Mouse (Mus musculus) brown adipose tissue, adult 24 weeks (tissue): ENCODE measurements at regions not wholly inside any gene's neighbourhood (a gene's known extent, or its start where the extent isn't known, plus 50 kb on each side); places are given as distances from the start of the nearest gene placed in this dataset.

Source experiments
- H3K27ac ChIP-seq: fragments of 200-500 bp; replicated peaks from 2 replicates; pipeline ENCODE4 v1.5.1; 2012; ENCODE audit warnings: low read depth, mild to moderate bottlenecking, low read length
- H3K4me1 ChIP-seq: fragments of 200-500 bp; 2 replicates; pipeline ENCODE4 v1.6.1; 2012; ENCODE audit warnings: low read length, mixed read lengths; ENCODE audit not compliant: control insufficient read depth, insufficient read depth, insufficient read length
- H3K4me3 ChIP-seq: fragments of 200-500 bp; 2 replicates; pipeline ENCODE4 v1.5.1; 2012; ENCODE audit warnings: low read depth, mild to moderate bottlenecking, low read length, moderate library complexity; ENCODE audit not compliant: insufficient read depth

DNA sequence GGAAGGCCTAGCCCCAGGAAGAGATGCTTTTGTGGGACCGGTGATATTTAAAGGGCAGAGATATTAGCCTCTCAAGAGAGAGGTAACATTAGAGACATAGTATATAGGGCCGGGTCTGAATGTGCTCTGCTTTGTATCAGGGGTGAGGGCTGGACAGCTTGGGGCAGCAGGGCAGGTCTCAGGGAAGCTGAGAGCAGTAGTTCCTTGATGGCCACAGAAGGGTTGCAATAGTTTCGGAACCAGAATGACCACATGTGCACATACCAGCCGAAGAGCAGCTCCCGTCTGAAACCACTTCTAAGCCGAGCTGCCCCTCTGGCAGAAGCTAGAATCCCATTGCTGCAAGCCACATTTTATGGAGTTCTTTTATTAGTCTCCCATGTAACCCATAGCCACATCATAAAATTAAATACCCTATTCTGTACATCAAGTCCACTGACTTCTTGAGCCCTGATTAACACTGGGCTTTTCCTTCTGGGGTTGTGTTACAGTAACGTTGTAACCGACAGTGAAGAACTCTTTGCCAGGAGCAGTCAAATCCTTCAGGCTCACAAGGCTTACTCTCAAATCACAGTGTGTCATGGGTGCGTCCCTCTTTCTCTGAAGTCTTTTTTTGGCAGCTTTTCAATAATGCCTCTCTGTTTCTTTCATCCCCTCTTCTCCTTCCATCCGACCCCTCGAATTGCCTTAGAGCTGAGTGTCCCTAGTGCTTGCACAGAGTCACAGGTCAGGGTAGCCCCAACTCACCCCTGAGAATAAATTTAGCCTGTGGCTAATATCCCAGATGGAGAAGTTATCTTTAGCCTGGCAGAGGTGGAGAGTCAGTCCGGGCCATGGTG, 124.1 kb upstream of the Hes1 start:
- no peak overlapping the region for H3K27ac ChIP-seq
- peaks cover 12% of the 10 kb centered on the region; the same call in 1 of the 2 replicates for H3K4me1 ChIP-seq
- no peak overlapping the region for H3K4me3 ChIP-seq

- no peak overlapping the region for H3K4me3 ChIP-seq
- H3K4me1 ChIP-seq: peaks cover 18% of the 10 kb centered on the region
- H3K27ac ChIP-seq: no peak overlapping the region
Observed at GRCm38 (mm10) chr16:29942111-29942510, 122.1 kb upstream of the Hes1 start.

DNA sequence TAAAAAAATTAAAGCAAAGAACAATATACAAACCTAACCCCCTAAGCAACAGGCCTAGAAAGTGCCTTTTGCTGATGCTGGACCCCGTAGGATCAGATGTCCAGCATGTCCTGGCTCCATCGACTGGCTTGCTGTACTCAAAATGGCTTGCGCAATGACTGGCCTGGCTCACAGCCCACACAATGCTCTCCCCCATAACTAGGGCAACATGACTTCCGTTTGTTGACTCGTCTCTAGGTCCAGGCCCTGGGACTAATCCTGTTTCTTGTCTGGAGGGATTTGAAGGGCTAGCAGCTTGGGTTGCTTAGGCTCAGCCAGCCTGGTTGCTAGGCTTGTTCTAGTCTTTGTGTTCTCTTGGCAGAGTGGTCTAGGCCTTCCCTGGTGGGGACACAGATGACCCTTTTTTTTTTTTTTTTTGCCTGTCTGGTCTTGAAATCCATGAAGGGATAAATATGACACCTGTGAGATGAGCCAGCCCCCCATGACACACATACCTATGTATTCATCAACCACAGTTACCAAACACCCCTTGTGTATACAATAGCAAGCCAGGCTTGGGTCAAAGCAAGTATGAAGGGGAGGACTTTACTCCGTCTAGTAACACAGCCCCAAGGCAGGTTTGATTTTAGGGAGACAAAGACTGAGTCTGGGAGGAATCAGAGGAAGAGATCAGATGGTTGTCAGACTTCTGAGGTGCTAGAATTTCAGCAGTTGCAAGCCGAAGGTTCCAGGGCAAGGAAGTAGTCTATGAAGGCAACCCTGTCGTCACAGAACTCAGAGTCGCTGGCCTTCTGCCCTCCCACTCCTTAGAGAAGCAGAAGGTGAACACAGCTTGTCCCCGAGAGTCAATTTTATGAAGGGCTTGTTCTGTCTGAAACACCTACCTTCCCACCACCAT, 120.0 kb upstream of the Hes1 start:
- Histone ChIP-seq H3K4me3 (no peak overlapping the region), H3K27ac (peak overlapping the region; percentile 78; the same call in 1 of the 2 replicates), H3K4me1 (peaks cover 21% of the 10 kb centered on the region)

- peaks cover 20% of the 10 kb centered on the region for H3K4me1 ChIP-seq
- peak overlapping the region; percentile 78 for H3K27ac ChIP-seq
- H3K4me3 ChIP-seq: no peak overlapping the region
Observed at GRCm38 (mm10) chr16:29944966-29945365, 119.2 kb upstream of the Hes1 start.

DNA sequence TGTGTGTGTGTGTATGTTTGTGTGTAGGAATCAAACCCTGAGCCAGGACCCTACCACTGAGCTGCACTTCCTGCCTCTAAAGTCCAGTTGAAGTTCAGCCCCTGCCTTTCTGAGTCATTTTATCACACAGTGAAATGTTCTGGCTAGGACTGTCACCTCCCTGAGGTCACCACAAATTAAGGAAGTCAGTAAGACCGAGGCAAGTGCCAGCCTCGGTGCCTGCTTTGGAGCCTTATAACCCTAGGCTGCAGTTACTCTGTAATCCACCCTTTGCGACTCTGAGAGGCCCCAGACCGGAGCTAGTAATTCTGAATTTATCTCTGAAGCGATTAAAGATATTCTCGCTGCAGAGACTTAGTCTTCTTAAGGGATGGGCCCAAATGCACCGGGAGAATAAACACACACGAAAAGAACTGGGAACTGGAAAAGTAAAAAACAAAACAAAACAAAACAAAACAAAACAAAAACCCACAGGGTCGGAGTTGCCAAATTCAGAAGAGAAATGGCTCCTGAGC, 118.8 kb upstream of the Hes1 start:
- Histone ChIP-seq H3K27ac (peak overlapping the region; percentile 78), H3K4me3 (peak overlapping the region; percentile 44), H3K4me1 (peaks cover 20% of the 10 kb centered on the region)

- Histone ChIP-seq H3K4me1 (peaks cover 20% of the 10 kb centered on the region), H3K27ac (peak overlapping the region; percentile 78), H3K4me3 (peak overlapping the region; percentile 44)
Observed at GRCm38 (mm10) chr16:29945891-29946598, 118.1 kb upstream of the Hes1 start.

GRCm38 (mm10) chr16:29946966-29947365, 117.2 kb upstream of the Hes1 start:
- Histone ChIP-seq H3K27ac (no peak overlapping the region), H3K4me1 (peaks cover 20% of the 10 kb centered on the region), H3K4me3 (no peak overlapping the region)

- Histone ChIP-seq H3K27ac (no peak overlapping the region), H3K4me3 (no peak overlapping the region)
Observed at GRCm38 (mm10) chr16:29947670-29948069, 116.5 kb upstream of the Hes1 start.

DNA sequence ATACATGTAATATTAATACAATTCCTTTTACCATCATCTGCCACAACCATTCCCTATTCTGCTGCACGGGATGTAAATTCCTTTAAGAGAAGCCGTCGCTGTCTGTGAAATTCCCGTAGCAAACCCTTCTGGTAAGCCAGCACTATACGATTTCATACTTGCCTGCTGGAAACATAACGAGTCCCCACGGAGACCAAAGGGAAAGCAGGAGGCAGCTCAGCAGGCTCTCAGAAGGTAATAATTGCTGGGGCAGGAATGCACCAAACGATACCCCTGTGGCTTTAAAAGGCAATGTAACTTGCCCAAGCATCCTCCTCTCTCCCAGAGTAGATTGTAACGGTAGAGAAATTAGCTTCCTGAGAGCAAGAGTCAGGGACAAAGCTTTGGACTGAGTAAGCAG, 114.0 kb upstream of the Hes1 start:
- Histone ChIP-seq H3K27ac (no peak overlapping the region), H3K4me3 (no peak overlapping the region), H3K4me1 (peaks cover 12% of the 10 kb centered on the region)

More at GRCm38 (mm10) chr16:29947670-29948069, 116.5 kb upstream of the Hes1 start:
- H3K4me1 ChIP-seq: peaks cover 20% of the 10 kb centered on the region

DNA sequence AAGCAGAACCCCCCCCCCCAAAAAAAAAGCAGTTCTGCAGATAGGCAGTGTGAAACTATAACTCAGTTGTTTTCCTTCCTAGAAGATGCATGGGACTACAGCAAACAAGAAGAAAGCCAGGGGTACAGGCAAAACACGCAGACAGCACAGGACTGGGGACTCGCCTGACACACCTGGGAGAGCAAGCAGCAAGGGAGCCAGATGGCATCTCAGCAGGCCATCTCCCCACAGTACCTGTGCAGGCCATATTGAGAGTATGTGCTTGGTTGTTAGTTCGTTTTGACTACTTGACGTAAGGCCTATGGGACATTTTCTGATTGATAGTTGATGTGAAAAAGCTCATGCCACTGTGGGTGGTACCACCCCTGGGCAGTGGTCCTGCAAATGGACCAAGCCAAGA, 113.4 kb upstream of the Hes1 start:
- H3K4me3 ChIP-seq: no peak overlapping the region
- no peak overlapping the region for H3K27ac ChIP-seq
- H3K4me1 ChIP-seq: peaks cover 11% of the 10 kb centered on the region

- Histone ChIP-seq H3K4me3 (no peak overlapping the region), H3K4me1 (no peaks in the 10 kb centered on the region), H3K27ac (no peak overlapping the region)
Observed at GRCm38 (mm10) chr16:29954700-29955099, 109.5 kb upstream of the Hes1 start.

DNA sequence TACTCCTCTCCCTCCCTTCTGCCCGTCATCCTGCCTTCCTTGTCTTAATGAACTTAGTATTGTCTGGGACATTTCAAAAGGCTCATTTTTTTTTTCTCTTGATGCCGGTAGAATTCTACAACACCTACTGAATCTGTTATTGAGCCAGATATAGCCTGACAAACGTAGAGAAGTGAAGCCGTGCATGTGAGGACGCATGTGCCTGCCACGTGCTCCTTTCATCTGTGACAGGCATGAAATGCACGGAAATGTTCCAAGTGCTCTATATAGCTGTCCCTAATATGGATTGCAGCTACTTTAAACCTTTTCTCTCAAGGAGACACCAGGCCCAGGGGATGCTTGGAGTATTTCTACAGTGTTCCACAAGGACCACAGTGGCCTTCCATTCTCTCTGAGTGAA, 107.3 kb upstream of the Hes1 start:
- H3K27ac ChIP-seq: no peak overlapping the region
- H3K4me3 ChIP-seq: no peak overlapping the region
- no peaks in the 10 kb centered on the region for H3K4me1 ChIP-seq

- H3K4me3 ChIP-seq: no peak overlapping the region
Observed at GRCm38 (mm10) chr16:29959939-29960637, 104.1 kb upstream of the Hes1 start.

GRCm38 (mm10) chr16:29963284-29963683, 100.9 kb upstream of the Hes1 start:
- Histone ChIP-seq H3K4me1 (no peaks in the 10 kb centered on the region), H3K27ac (no peak overlapping the region), H3K4me3 (no peak overlapping the region)

More at GRCm38 (mm10) chr16:29959939-29960637, 104.1 kb upstream of the Hes1 start:
- Histone ChIP-seq H3K4me1 (no peaks in the 10 kb centered on the region), H3K27ac (no peak overlapping the region)
